Mouse (Mus musculus): Measurements from ENCODE around the gene Jak3. TPM values are rescaled to one million over a fixed set of nuclear protein-coding genes. Genes with fewer than 3 reads are reported as not detected.
"Not testable (repeated sequence)": the region's sequence is repeated elsewhere in the genome, so short reads cannot be mapped to it uniquely, and the experiment has no call there.

Jak3 gene
- total RNA-seq, 2 experiments from 2014 or later = 2.1 to 2.5 TPM

- TF ChIP-seq CTCF (IDR thresholded peaks at IDR 0.05) = no peak
- Histone ChIP-seq H3K27ac (peak within 1 kb of the TSS; percentile 86), H3K4me3 (peak within 1 kb of the TSS; percentile 72)
- no peak for DNase-seq
- intact Hi-C loops (cut with DNase I) = no loop called here
Observed at GRCm38 (mm10) chr8:71701414-71702086, 25.5 kb downstream of the Jak3 start, which contains the start of gene B3gnt3. TSS of gene B3gnt3 (minus strand) at chr8:71701789.

GRCm38 (mm10) chr8:71702087-71702432, 26.0 kb downstream of the Jak3 start:
- Histone ChIP-seq H3K27ac (peak overlapping the region; percentile 86; the same call in 1 of the 2 replicates), H3K4me3 (peak overlapping the region; percentile 72)
- TF ChIP-seq CTCF (IDR thresholded peaks at IDR 0.05) = peak; percentile 16; the same call in 1 of the 2 replicates
- intact Hi-C loops (cut with DNase I) = no loop called here
- no peak for DNase-seq

- Histone ChIP-seq H3K4me3 (no peak overlapping the region), H3K27ac (no peak overlapping the region)
- TF ChIP-seq CTCF (IDR thresholded peaks at IDR 0.05) = no peak
- intact Hi-C loops (cut with DNase I) = no loop called here
- no peak for DNase-seq
Observed at GRCm38 (mm10) chr8:71702923-71703322, 26.8 kb downstream of the Jak3 start.

GRCm38 (mm10) chr8:71703400-71703799, 27.3 kb downstream of the Jak3 start:
- DNase-seq; H3K4me3 ChIP-seq; H3K27ac ChIP-seq; intact Hi-C loops (cut with DNase I): not testable (repeated sequence)

GRCm38 (mm10) chr8:71707874-71708273, 31.8 kb downstream of the Jak3 start:
- H3K4me3 ChIP-seq = no peak overlapping the region
- TF ChIP-seq CTCF (IDR thresholded peaks at IDR 0.05) = peak; percentile 60
- intact Hi-C loops (cut with DNase I) = no loop called here
- DNase-seq = no peak
- H3K27ac ChIP-seq = no peak overlapping the region

GRCm38 (mm10) chr8:71709134-71709799, 33.2 kb downstream of the Jak3 start:
- no peak for DNase-seq
- intact Hi-C loops (cut with DNase I) = no loop called here
- Histone ChIP-seq H3K4me3 (no peak overlapping the region; the same call in 1 of the 2 replicates), H3K27ac (no peak overlapping the region)
- no peak for TF ChIP-seq CTCF (IDR thresholded peaks at IDR 0.05)

GRCm38 (mm10) chr8:71709800-71710446, 33.8 kb downstream of the Jak3 start:
- peak; percentile 70 for TF ChIP-seq CTCF (IDR thresholded peaks at IDR 0.05)

GRCm38 (mm10) chr8:71711574-71711973, 35.5 kb downstream of the Jak3 start:
- no peak overlapping the region for H3K27ac ChIP-seq
- TF ChIP-seq CTCF (IDR thresholded peaks at IDR 0.05) = no peak
- intact Hi-C loops (cut with DNase I) = no loop called here
- H3K4me3 ChIP-seq = no peak overlapping the region
- no peak for DNase-seq

More at GRCm38 (mm10) chr8:71709800-71710446, 33.8 kb downstream of the Jak3 start:
- DNase-seq = peak; percentile 64
- H3K27ac ChIP-seq = no peak overlapping the region
- peak overlapping the region; percentile 51 for H3K4me3 ChIP-seq
- intact Hi-C loops (cut with DNase I) = no loop called here

- DNase-seq = no peak
- no peak overlapping the region for H3K27ac ChIP-seq
- TF ChIP-seq CTCF (IDR thresholded peaks at IDR 0.05) = no peak
- intact Hi-C loops (cut with DNase I) = no loop called here
- no peak overlapping the region for H3K4me3 ChIP-seq
Observed at GRCm38 (mm10) chr8:71715531-71715930, 39.4 kb downstream of the Jak3 start.

GRCm38 (mm10) chr8:71716561-71717053, 40.5 kb downstream of the Jak3 start:
- Histone ChIP-seq H3K27ac (no peak overlapping the region), H3K4me3 (no peak overlapping the region)
- no peak for DNase-seq
- intact Hi-C loops (cut with DNase I) = no loop called here
- no peak for TF ChIP-seq CTCF (IDR thresholded peaks at IDR 0.05)

- no peak for TF ChIP-seq CTCF (IDR thresholded peaks at IDR 0.05)
- no peak for DNase-seq
- Histone ChIP-seq H3K27ac (no peak overlapping the region), H3K4me3 (no peak overlapping the region)
- intact Hi-C loops (cut with DNase I) = no loop called here
Observed at GRCm38 (mm10) chr8:71717096-71717495, 41.0 kb downstream of the Jak3 start.

- DNase-seq = no peak
- no peak overlapping the region for H3K4me3 ChIP-seq
- intact Hi-C loops (cut with DNase I) = no loop called here
- H3K27ac ChIP-seq = no peak overlapping the region
- no peak for TF ChIP-seq CTCF (IDR thresholded peaks at IDR 0.05)
Observed at GRCm38 (mm10) chr8:71718252-71718651, 42.2 kb downstream of the Jak3 start.

GRCm38 (mm10) chr8:71719218-71719617, 43.1 kb downstream of the Jak3 start:
- DNase-seq = no peak
- H3K4me3 ChIP-seq = no peak overlapping the region
- intact Hi-C loops (cut with DNase I) = no loop called here
- H3K27ac ChIP-seq = no peak overlapping the region
- TF ChIP-seq CTCF (IDR thresholded peaks at IDR 0.05) = no peak

All from gastrocnemius, adult 2 months (tissue).